Mouse (Mus musculus) spleen, adult 2 months (tissue): ENCODE results near the gene Hist1h2ac.

ENCODE experiments used
- CTCF ChIP-seq: fragments of 200-500 bp; IDR thresholded peaks from 2 replicates; pipeline ENCODE4 v1.5.1; 2011; ENCODE audit warnings: mild to moderate bottlenecking, inconsistent platforms; ENCODE audit not compliant: insufficient read depth, insufficient read length, insufficient replicate concordance; ENCODE audit errors: extremely low read depth
- POLR2A ChIP-seq: fragments of 200-500 bp; IDR thresholded peaks from 2 replicates; pipeline ENCODE4 v1.6.1; 2011; ENCODE audit warnings: low read depth, low read length, inconsistent platforms

GRCm38 (mm10) chr13:23698300-23698693 is 14.5 kb upstream of the Hist1h2ac start, which contains the start of gene Hist1h4c:
- peak; percentile 100 for TF ChIP-seq POLR2A
- no peak for TF ChIP-seq CTCF
